Mouse (Mus musculus) erythroblast, embryonic 14.5 days (primary cell): ENCODE data around the gene Unc93b1.

Experiments used
- GATA1 ChIP-seq: IDR thresholded peaks from 2 replicates; pipeline ENCODE4 v1.6.1; 2012; ENCODE audit warnings: low read length, inconsistent platforms, mixed read lengths
- TAL1 ChIP-seq: IDR thresholded peaks from 3 replicates; pipeline ENCODE4 v1.6.1; 2012; ENCODE audit warnings: low read length, inconsistent platforms, mixed read lengths

DNA sequence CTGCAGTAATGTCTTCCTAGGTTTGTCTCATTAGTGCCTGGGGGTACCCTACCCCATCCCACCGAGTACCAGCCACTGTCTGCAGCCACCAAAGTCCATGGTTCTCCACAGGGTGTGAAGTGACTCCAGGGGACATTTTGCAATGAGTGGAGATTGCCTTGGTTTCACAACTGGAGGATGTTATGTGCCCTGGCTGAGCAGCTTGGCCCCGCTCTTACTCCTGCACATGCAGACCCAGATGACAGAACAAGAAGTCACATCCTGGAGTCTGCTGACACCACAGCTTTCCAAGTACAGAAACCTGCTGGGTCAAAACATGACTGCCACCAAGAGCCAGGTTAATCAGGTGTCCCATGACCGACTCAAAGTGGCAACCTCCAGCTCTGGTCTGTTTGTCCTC is 20.0 kb downstream of the Unc93b1 start:
- TF ChIP-seq GATA1 (no peak), TAL1 (no peak)
